Mouse (Mus musculus) lung, postnatal 0 days (tissue): ENCODE measurements at regions not wholly inside any gene's neighbourhood (a gene's known extent, or its start where the extent isn't known, plus 50 kb on each side); places are given as distances from the start of the nearest gene placed in this dataset.

ENCODE experiments used
- ATAC-seq: fragments of 200-750 bp; cut with Nextera tagmentation; 2 replicates; pipeline ENCODE4 v1.8.0; 2017; ENCODE audit warnings: moderate library complexity
- DNase-seq: peaks from one replicate; pipeline ENCODE4 v3.0.0-alpha.2; 2016; ENCODE audit warnings: low spot score
- H3K27ac ChIP-seq: fragments of 300-500 bp; sonication (generic); 2 replicates; pipeline ENCODE4 v1.5.1; 2014; ENCODE audit warnings: antibody characterized with exemption, mild to moderate bottlenecking, low read length, mixed read lengths
- H3K27me3 ChIP-seq: fragments of 300-500 bp; sonication (generic); replicated peaks from 2 replicates; pipeline ENCODE4 v1.6.1; 2014; ENCODE audit warnings: low read length, mixed read lengths; ENCODE audit not compliant: insufficient read depth
- H3K36me3 ChIP-seq: fragments of 300-500 bp; sonication (generic); 2 replicates; pipeline ENCODE4 v1.6.1; 2014; ENCODE audit warnings: low read length, mixed read lengths; ENCODE audit not compliant: insufficient read depth
- H3K4me1 ChIP-seq: fragments of 300-500 bp; sonication (generic); 2 replicates; pipeline ENCODE4 v1.6.1; 2014; ENCODE audit warnings: antibody characterized with exemption, low read depth, low read length, mixed read lengths; ENCODE audit not compliant: insufficient read depth
- H3K4me2 ChIP-seq: fragments of 300-500 bp; sonication (generic); replicated peaks from 2 replicates; pipeline ENCODE4 v1.6.1; 2014; ENCODE audit warnings: low read depth, mild to moderate bottlenecking, low read length, moderate library complexity, mixed read lengths
- H3K4me3 ChIP-seq: fragments of 300-500 bp; sonication (generic); 2 replicates; pipeline ENCODE4 v1.5.1; 2014; ENCODE audit warnings: low read depth, low read length
- H3K9ac ChIP-seq: fragments of 300-500 bp; sonication (generic); replicated peaks from 2 replicates; pipeline ENCODE4 v1.6.1; 2014; ENCODE audit warnings: low read depth, mild to moderate bottlenecking
- H3K9me3 ChIP-seq: fragments of 300-500 bp; sonication (generic); 2 replicates; pipeline ENCODE4 v1.6.1; 2016; ENCODE audit warnings: low read length, mixed read lengths
- CTCF ChIP-seq: IDR thresholded peaks from 2 replicates; pipeline ENCODE4 v1.5.1; 2016; ENCODE audit warnings: antibody characterized with exemption, mild to moderate bottlenecking
- EP300 ChIP-seq: IDR thresholded peaks from 2 replicates; pipeline ENCODE4 v1.6.1; 2016; ENCODE audit warnings: antibody characterized with exemption, mild to moderate bottlenecking, control low read depth
- WGBS: fragments of 180-500 bp; shearing (Covaris S2); extraction: QIAGEN DNeasy Blood & Tissue Kit; methylation state at CpG from one replicate; pipeline ENCODE4 v1.1.7; 2014; 5-methylcytosine and 5-hydroxymethylcytosine counted together

DNA sequence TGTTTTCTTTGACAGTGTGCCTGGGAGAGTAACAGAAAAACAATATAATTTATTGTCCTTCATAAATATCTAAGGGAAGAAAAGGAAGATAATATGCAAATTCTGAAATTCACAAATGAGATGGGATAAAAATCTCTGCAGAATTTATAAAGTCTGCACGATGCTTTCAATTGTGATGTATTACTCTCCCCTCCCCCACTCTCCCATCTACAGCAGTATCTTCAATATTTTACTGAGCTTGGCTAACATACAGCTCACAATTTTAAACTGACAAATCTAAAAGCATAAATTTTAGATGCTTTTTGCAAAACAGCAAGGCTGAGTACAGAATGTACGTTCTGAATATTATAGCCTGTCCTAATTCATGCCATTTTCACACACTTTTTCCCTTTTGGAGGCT, 243.6 kb upstream of the Sptlc3 start:
- Histone ChIP-seq H3K27ac (no peak overlapping the region), H3K4me2 (no peak overlapping the region), H3K9me3 (no peaks in the 10 kb centered on the region), H3K4me1 (no peaks in the 10 kb centered on the region), H3K36me3 (no peaks in the 10 kb centered on the region), H3K27me3 (no peaks in the 10 kb centered on the region), H3K4me3 (no peak overlapping the region), H3K9ac (no peak overlapping the region)
- no peak for DNase-seq
- WGBS, result 62% methylated on average over 2 of the region's 2 CpGs
- TF ChIP-seq CTCF, result no peak
- TF ChIP-seq EP300, result no peak
- no peak for ATAC-seq

GRCm38 (mm10) chr2:139267119-139267518, 226.6 kb upstream of the Sptlc3 start:
- Histone ChIP-seq H3K4me1 (no peaks in the 10 kb centered on the region), H3K27ac (no peak overlapping the region), H3K27me3 (no peaks in the 10 kb centered on the region), H3K4me2 (no peak overlapping the region), H3K9me3 (no peaks in the 10 kb centered on the region), H3K4me3 (no peak overlapping the region), H3K9ac (no peak overlapping the region), H3K36me3 (no peaks in the 10 kb centered on the region)
- DNase-seq (no peak), ATAC-seq (no peak)
- TF ChIP-seq EP300 (no peak), CTCF (no peak)
- 84% methylated on average over 2 of the region's 2 CpGs for WGBS

DNA sequence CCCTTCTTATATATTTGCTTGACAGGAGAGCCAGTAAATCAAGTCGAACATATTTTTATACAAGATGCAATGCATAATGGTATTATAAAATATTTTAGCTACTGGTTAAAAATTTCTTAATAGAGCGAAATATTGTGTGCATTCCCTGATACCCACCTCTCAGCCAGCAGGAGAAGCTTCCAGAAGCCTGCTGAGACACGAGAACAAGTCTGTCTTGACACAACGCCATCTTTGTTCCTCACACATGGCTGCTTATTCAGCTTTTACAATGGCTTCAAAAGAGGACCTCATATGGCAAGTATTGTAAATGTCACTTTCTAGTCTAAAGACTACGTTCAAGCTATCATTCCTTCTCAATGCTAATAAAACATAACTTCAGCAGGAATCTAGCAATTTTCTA, 217.1 kb upstream of the Sptlc3 start:
- DNase-seq (no peak), ATAC-seq (no peak)
- TF ChIP-seq EP300 (no peak), CTCF (no peak)
- Histone ChIP-seq H3K9ac (no peak overlapping the region), H3K9me3 (no peaks in the 10 kb centered on the region), H3K4me2 (no peak overlapping the region), H3K4me1 (no peaks in the 10 kb centered on the region), H3K36me3 (no peaks in the 10 kb centered on the region), H3K27ac (no peak overlapping the region), H3K27me3 (no peaks in the 10 kb centered on the region), H3K4me3 (no peak overlapping the region)
- WGBS, result 62% methylated on average over 5 of the region's 5 CpGs

DNA sequence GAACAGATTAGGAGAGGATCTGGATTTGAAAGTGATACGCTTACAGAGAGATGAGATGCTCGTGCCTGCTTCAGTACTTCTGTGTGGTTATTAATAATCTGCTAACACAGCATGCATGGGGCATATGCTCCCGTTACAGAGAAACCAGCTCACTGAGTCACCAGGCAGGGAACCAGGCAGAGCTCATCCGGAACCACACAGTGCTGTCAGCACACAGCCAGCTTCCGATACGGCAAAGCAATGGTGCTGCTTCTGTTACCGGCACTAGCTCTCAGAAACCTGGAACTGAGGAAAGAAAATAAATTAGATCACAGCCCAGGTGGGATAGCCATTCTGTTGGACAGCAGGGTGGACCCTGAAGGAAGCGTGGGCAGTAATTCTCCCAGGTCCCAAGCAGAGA, 216.1 kb upstream of the Sptlc3 start:
- DNase-seq, result no peak
- WGBS, result 88% methylated on average over 8 of the region's 8 CpGs
- no peaks in the 10 kb centered on the region for H3K36me3 ChIP-seq

GRCm38 (mm10) chr2:139281056-139281455, 212.7 kb upstream of the Sptlc3 start:
- ATAC-seq, result no peak
- Histone ChIP-seq H3K9me3 (no peaks in the 10 kb centered on the region), H3K27ac (no peak overlapping the region), H3K4me2 (no peak overlapping the region), H3K27me3 (no peaks in the 10 kb centered on the region), H3K4me3 (no peak overlapping the region), H3K4me1 (no peaks in the 10 kb centered on the region), H3K9ac (no peak overlapping the region), H3K36me3 (no peaks in the 10 kb centered on the region)
- TF ChIP-seq CTCF (no peak), EP300 (no peak)
- 80% methylated on average over 3 of the region's 3 CpGs for WGBS
- DNase-seq, result no peak

More for the DNA sequence above, 216.1 kb upstream of the Sptlc3 start:
- ATAC-seq, result no peak
- no peaks in the 10 kb centered on the region for H3K27me3 ChIP-seq
- no peak overlapping the region for H3K9ac ChIP-seq
- H3K4me2 ChIP-seq, result no peak overlapping the region
- H3K4me3 ChIP-seq, result no peak overlapping the region
- no peak overlapping the region for H3K27ac ChIP-seq
- no peaks in the 10 kb centered on the region for H3K9me3 ChIP-seq
- H3K4me1 ChIP-seq, result no peaks in the 10 kb centered on the region
- TF ChIP-seq EP300 (no peak), CTCF (no peak)

DNA sequence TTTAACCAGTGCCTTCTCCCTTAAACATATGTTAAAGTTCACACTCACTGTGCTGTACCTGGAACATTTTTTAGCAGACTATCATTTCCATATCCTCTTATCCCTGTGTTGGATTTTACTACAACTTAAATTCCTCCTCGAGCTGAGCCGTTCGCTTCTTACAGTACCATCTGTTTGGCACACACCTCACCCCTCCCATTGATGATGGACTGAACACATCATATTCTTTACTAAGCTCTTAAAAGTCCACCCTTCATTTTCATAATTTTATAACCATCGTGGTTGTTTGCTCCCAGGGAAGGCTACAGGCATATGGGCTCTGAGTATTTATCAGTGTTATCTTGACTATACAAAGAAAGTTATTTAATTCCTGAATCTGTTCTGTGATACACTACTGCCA, 209.4 kb upstream of the Sptlc3 start:
- ATAC-seq, result no peak
- Histone ChIP-seq H3K9me3 (no peaks in the 10 kb centered on the region), H3K27me3 (no peaks in the 10 kb centered on the region), H3K4me3 (no peak overlapping the region), H3K27ac (no peak overlapping the region), H3K4me1 (no peaks in the 10 kb centered on the region), H3K36me3 (no peaks in the 10 kb centered on the region), H3K4me2 (no peak overlapping the region), H3K9ac (no peak overlapping the region)
- TF ChIP-seq CTCF (no peak), EP300 (no peak)
- 73% methylated on average over 4 of the region's 4 CpGs for WGBS
- no peak for DNase-seq

- H3K4me2 ChIP-seq, result no peak overlapping the region
- 36% methylated on average over 2 of the region's 2 CpGs for WGBS
- no peak overlapping the region for H3K9ac ChIP-seq
- no peaks in the 10 kb centered on the region for H3K4me1 ChIP-seq
- DNase-seq (peak; percentile 7), ATAC-seq (no peak)
- H3K27ac ChIP-seq, result no peak overlapping the region
- H3K9me3 ChIP-seq, result no peaks in the 10 kb centered on the region
- H3K27me3 ChIP-seq, result no peaks in the 10 kb centered on the region
- TF ChIP-seq EP300 (no peak), CTCF (peak; percentile 41)
- H3K36me3 ChIP-seq, result no peaks in the 10 kb centered on the region
- H3K4me3 ChIP-seq, result no peak overlapping the region
Measured at GRCm38 (mm10) chr2:139286446-139286845, 207.3 kb upstream of the Sptlc3 start.
